Mouse (Mus musculus) forebrain, postnatal 0 days (tissue): ENCODE results near the gene Sigirr. TPM values are rescaled to one million over a fixed set of nuclear protein-coding genes. Genes with fewer than 3 reads are reported as not detected.

Experiments used
- ATAC-seq: fragments of 200-750 bp; cut with Nextera tagmentation; 2 replicates; pipeline ENCODE4 v1.8.0; 2017; ENCODE audit warnings: mild to moderate bottlenecking, moderate library complexity
- DNase-seq: peaks from one replicate; pipeline ENCODE4 v3.0.0-alpha.2; 2015
- H3K27ac ChIP-seq: fragments of 300-500 bp; sonication (generic); 2 replicates; pipeline ENCODE4 v1.5.1; 2014; ENCODE audit warnings: low read depth, mild to moderate bottlenecking, antibody characterized with exemption, low read length, moderate library complexity, mixed read lengths
- H3K27me3 ChIP-seq: fragments of 300-500 bp; sonication (generic); 2 replicates; pipeline ENCODE4 v1.6.1; 2014; ENCODE audit warnings: mild to moderate bottlenecking, low read length, mixed read lengths; ENCODE audit not compliant: insufficient read depth
- H3K36me3 ChIP-seq: fragments of 300-500 bp; sonication (generic); 2 replicates; pipeline ENCODE4 v1.6.1; 2014; ENCODE audit warnings: mild to moderate bottlenecking, moderate library complexity; ENCODE audit not compliant: insufficient read depth
- H3K4me1 ChIP-seq: fragments of 300-500 bp; sonication (generic); 2 replicates; pipeline ENCODE4 v1.6.1; 2014; ENCODE audit warnings: antibody characterized with exemption; ENCODE audit not compliant: insufficient read depth
- H3K4me2 ChIP-seq: fragments of 300-500 bp; sonication (generic); 2 replicates; pipeline ENCODE4 v1.6.1; 2014; ENCODE audit warnings: low read depth, mild to moderate bottlenecking, moderate library complexity
- H3K4me3 ChIP-seq: fragments of 300-500 bp; sonication (generic); 2 replicates; pipeline ENCODE4 v1.5.1; 2014; ENCODE audit warnings: low read depth, low read length, mixed read lengths
- H3K9ac ChIP-seq: fragments of 300-500 bp; sonication (generic); 2 replicates; pipeline ENCODE4 v1.6.1; 2014; ENCODE audit warnings: mild to moderate bottlenecking
- H3K9me3 ChIP-seq: fragments of 300-500 bp; sonication (generic); 2 replicates; pipeline ENCODE4 v1.6.1; 2016; ENCODE audit warnings: low read length
- CTCF ChIP-seq: sonication (generic); IDR thresholded peaks from 2 replicates; pipeline ENCODE4 v1.5.1; 2016; ENCODE audit warnings: antibody characterized with exemption, control low read depth, low read depth
- WGBS: fragments of 180-500 bp; shearing (Covaris S2); extraction: QIAGEN DNeasy Blood & Tissue Kit; methylation state at CpG from one replicate; pipeline ENCODE4 v1.1.7; 2014; 5-methylcytosine and 5-hydroxymethylcytosine counted together
- polyA plus RNA-seq: library from polyadenylated mRNA; unstranded; fragments of >200 nt; fragmentation: Nextera tagmentation; extraction: Ambion mirVana; gene quantifications from 2 replicates; pipeline ENCODE4 v1.2.1, GENCODE M21; 2015
- total RNA-seq: library from RNA; depleted of rRNA; stranded (reverse); fragments of >200 nt; gene quantifications from 2 replicates; pipeline ENCODE4 v1.2.3, GENCODE M21; 2014

The Sigirr gene
- total and polyA plus RNA-seq, 2 experiments from 2014 or later, result 2.7 to 2.9 TPM

DNA sequence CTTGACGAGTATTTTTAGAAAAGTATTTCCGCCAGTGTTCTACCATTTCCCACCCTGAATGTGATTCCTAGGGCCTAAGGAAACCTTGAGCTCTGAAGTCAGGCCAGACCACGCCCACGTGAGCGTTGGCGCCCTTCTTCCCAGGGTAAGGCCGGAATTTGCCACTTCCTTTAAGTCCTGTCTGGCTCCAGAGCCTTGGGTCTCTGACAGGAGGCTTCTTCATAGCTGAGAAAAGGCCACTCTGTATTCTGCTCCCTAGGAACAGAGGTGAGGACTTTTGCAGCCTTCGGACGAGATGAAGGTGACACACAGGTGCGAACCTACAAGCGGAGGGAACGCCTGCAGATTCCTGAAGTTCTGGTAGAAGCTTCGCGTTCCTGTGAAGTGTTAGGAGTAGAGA, 21.9 kb upstream of the Sigirr start, which contains the start of gene Ptdss2:
Ptdss2 (plus strand) TSS at position 138 of the 400 bp plus-strand sequence.
- TF ChIP-seq CTCF, result no peak
- Histone ChIP-seq H3K4me2 (peak within 1 kb of the TSS; percentile 67), H3K9me3 (no peaks in the 10 kb centered on the region), H3K36me3 (no peaks in the 10 kb centered on the region), H3K4me1 (no peaks in the 10 kb centered on the region), H3K27ac (0 out of 2 replicates have a peak within 1 kb of the TSS, but pooled peaks have one; percentile 57), H3K4me3 (peak within 1 kb of the TSS; percentile 42), H3K27me3 (no peaks in the 10 kb centered on the region), H3K9ac (peak within 1 kb of the TSS; percentile 57)
- DNase-seq (no peak), ATAC-seq (no peak)
- 57% methylated on average over 14 of the region's 14 CpGs for WGBS

DNA sequence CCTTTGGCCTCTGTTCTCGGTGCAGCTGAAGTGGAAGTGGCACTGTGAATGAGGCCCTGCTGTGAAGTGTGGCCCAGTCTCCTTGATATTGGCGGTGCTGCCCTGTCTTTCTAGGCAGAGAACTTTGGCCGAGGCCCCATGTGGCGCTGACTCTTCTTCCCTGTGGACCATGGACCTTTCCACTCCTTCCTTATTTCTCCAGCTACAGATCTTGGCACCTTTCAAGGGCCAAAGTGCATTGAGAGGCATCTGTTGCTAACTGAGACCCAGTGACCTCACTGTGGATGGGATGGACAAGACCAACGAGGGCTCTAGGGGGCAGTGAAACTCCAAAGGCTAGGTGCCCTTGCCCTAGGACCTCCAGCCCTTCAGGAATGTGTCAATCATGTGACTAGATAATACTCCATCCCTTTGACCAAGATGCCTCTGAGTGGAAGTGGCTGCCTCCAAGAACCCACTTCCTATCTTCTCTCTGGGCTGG, 20.7 kb upstream of the Sigirr start:
- Histone ChIP-seq H3K4me3 (no peak overlapping the region), H3K9me3 (no peaks in the 10 kb centered on the region), H3K27ac (no peak overlapping the region), H3K4me2 (no peak overlapping the region), H3K4me1 (no peaks in the 10 kb centered on the region), H3K9ac (no peak overlapping the region), H3K36me3 (no peaks in the 10 kb centered on the region), H3K27me3 (no peaks in the 10 kb centered on the region)
- TF ChIP-seq CTCF, result no peak
- ATAC-seq (no peak), DNase-seq (no peak)
- 77% methylated on average over 5 of the region's 5 CpGs for WGBS

DNA sequence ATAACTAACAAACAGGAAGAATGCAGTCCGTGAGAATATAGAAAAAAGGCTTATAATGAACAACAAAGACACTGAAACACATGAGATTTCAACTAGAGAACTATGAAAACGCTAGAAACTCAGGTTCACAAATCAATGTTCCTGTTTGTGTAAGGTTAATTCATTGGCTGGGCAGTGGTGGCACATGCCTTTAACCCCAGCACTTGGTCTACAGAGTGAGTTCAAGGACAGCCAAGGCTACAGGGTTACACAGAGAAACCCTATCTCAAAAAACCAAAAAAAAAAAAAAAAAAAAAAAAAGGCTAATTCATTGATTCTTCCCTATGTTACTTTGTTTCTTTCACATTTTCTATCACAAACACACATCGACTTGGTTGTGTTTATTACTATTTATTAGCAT, 20.2 kb upstream of the Sigirr start:
- H3K4me1 ChIP-seq, result no peaks in the 10 kb centered on the region
- no peak overlapping the region for H3K9ac ChIP-seq
- TF ChIP-seq CTCF, result no peak
- DNase-seq, result no peak
- 89% methylated on average over 3 of the region's 3 CpGs for WGBS
- H3K27ac ChIP-seq, result no peak overlapping the region
- H3K27me3 ChIP-seq, result no peaks in the 10 kb centered on the region
- H3K36me3 ChIP-seq, result no peaks in the 10 kb centered on the region
- no peak overlapping the region for H3K4me2 ChIP-seq
- ATAC-seq, result no peak
- no peaks in the 10 kb centered on the region for H3K9me3 ChIP-seq
- no peak overlapping the region for H3K4me3 ChIP-seq

DNA sequence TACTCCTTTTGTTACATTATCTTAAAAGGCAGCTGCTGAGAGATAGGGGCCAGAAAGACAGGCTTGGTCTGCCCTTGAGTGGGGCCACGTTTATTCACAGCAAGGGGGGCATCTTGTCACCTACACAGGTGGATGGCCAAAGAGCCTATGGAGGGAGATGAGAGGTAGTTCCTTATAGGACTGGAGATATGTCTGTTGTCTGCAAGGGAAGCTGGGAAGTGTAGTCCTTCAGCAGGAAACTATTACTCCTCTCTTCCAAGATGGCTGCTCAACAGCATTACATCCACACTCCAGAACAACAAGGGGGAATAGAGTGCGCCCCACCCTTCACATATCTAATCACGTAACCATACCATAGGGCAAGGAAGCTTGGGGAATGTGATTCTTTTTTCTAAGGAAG, 19.1 kb upstream of the Sigirr start:
- Histone ChIP-seq H3K4me1 (no peaks in the 10 kb centered on the region), H3K4me2 (no peak overlapping the region), H3K36me3 (no peaks in the 10 kb centered on the region), H3K4me3 (no peak overlapping the region), H3K27me3 (no peaks in the 10 kb centered on the region), H3K27ac (no peak overlapping the region), H3K9me3 (no peaks in the 10 kb centered on the region), H3K9ac (no peak overlapping the region)
- no peak for ATAC-seq
- DNase-seq, result no peak
- 76% methylated on average over 3 of the region's 3 CpGs for WGBS
- TF ChIP-seq CTCF, result no peak

DNA sequence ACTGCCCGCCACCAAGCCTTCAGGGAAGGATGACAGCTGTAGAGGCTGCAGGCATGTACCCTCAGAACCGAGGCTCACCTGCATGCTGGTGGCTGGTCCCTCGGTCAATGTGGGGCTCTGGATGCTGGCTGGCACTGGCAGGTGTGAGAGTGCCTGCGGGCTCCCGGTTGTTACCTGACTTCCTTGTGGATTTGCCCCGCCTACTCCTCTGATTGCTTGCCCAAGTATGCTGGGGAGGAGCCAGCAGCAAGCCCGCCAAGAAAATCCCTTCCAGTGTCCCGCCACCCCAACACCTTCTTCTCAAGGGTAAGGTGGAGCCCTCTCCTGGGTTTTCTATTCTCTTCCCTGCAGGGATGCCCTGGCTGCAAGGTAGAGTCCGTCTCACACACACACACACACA, 17.3 kb upstream of the Sigirr start, which contains the start of gene Ano9:
Ano9 (minus strand) TSS at position 171 of the 400 bp plus-strand sequence.
- Histone ChIP-seq H3K4me1 (no peaks in the 10 kb centered on the region), H3K9me3 (no peaks in the 10 kb centered on the region), H3K9ac (no peak within 1 kb of the TSS), H3K36me3 (no peaks in the 10 kb centered on the region), H3K4me2 (no peak within 1 kb of the TSS), H3K27ac (no peak within 1 kb of the TSS), H3K27me3 (no peaks in the 10 kb centered on the region), H3K4me3 (no peak within 1 kb of the TSS)
- no peak for DNase-seq
- ATAC-seq, result no peak
- 11% methylated on average over 9 of the region's 9 CpGs for WGBS
- TF ChIP-seq CTCF, result no peak

DNA sequence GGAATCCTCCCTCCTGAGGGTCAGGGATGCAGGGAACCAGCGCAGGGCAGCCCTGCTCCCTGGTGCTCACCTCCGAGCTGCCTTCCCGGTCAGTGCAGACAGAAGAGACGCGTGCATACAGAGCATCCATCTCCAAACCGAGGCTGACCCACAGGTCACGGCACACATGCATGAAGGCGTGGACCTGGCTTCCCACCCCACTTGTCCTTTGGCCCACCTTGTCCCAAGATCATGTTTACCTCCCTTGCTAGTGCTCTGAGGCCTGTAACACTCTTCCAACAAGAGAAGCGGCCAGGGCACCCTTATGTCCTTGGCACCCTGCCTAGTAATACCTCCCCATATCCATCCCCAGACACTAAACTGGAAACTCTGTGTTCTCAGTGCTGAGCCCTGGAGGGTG, 15.5 kb upstream of the Sigirr start:
- H3K4me3 ChIP-seq, result no peak overlapping the region
- H3K27ac ChIP-seq, result no peak overlapping the region
- H3K36me3 ChIP-seq, result no peaks in the 10 kb centered on the region
- H3K27me3 ChIP-seq, result no peaks in the 10 kb centered on the region
- no peak overlapping the region for H3K4me2 ChIP-seq
- no peak for TF ChIP-seq CTCF
- DNase-seq (no peak), ATAC-seq (no peak)
- no peaks in the 10 kb centered on the region for H3K4me1 ChIP-seq
- no peaks in the 10 kb centered on the region for H3K9me3 ChIP-seq
- no peak overlapping the region for H3K9ac ChIP-seq
- 90% methylated on average over 9 of the region's 9 CpGs for WGBS

DNA sequence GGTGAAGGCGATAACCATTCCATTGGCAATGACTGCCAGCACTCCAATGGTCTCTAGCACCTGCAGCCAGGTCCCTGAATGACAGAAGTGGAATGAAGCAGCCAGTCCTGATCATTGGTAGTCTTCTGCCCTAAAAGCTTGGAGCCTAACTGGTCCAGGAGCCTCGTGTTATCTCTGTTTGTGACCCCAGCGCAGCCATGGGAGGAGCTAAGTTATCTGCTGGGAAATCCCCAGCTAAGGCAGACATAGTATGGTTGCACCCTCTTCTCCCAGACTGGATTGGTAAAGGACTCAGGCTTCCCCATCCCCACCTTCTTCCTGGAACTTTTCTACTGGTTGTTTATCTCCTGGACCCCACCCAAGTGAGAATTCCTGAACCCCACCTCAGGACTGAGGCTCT, 2.8 kb upstream of the Sigirr start:
- no peak for ATAC-seq
- Histone ChIP-seq H3K27me3 (peaks cover 15% of the 10 kb centered on the region; the same call in 1 of the 2 replicates), H3K27ac (no peak overlapping the region), H3K9ac (no peak overlapping the region), H3K36me3 (no peaks in the 10 kb centered on the region), H3K4me1 (no peaks in the 10 kb centered on the region), H3K9me3 (no peaks in the 10 kb centered on the region), H3K4me2 (no peak overlapping the region), H3K4me3 (no peak overlapping the region)
- DNase-seq, result no peak
- TF ChIP-seq CTCF, result no peak
- WGBS, result 77% methylated on average over 3 of the region's 3 CpGs

DNA sequence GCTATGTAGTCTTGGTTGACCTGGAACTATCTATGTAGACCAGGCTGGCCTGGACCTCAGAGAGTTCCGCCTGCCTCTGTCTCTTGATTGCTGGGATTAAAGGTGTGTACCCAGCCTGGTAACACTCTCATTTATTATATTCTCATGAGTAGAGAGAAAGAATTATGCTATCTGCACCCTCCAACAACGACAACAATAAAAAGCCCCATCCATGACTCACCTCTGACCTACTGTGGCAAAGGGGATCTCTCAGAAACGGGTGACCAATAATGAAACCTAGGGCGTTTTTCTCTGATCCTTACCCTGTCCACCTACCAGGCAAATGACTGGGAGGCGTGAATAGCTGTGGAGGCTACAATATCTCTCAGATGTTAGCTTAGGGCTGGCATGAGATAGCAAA, 3.2 kb downstream of the Sigirr start:
- Histone ChIP-seq H3K4me2 (no peak overlapping the region), H3K27me3 (peaks cover 25% of the 10 kb centered on the region; the same call in 1 of the 2 replicates), H3K36me3 (no peaks in the 10 kb centered on the region), H3K4me3 (no peak overlapping the region), H3K27ac (no peak overlapping the region), H3K9me3 (no peaks in the 10 kb centered on the region), H3K4me1 (no peaks in the 10 kb centered on the region), H3K9ac (no peak overlapping the region)
- 84% methylated on average over 5 of the region's 5 CpGs for WGBS
- no peak for TF ChIP-seq CTCF
- ATAC-seq (no peak), DNase-seq (no peak)
